Mouse (Mus musculus) liver, adult 2 months (tissue): ENCODE results near the gene Clmp.

Experiments used
- CTCF ChIP-seq: fragments of 200-500 bp; IDR thresholded peaks from 2 replicates; pipeline ENCODE4 v1.5.1; 2011; ENCODE audit warnings: low read depth, low read length, control low read depth
- POLR2A ChIP-seq: fragments of 200-500 bp; IDR thresholded peaks from 2 replicates; pipeline ENCODE4 v1.6.1; 2011; ENCODE audit warnings: low read length, control low read depth; ENCODE audit not compliant: insufficient read depth; ENCODE audit errors: extremely low read depth

DNA sequence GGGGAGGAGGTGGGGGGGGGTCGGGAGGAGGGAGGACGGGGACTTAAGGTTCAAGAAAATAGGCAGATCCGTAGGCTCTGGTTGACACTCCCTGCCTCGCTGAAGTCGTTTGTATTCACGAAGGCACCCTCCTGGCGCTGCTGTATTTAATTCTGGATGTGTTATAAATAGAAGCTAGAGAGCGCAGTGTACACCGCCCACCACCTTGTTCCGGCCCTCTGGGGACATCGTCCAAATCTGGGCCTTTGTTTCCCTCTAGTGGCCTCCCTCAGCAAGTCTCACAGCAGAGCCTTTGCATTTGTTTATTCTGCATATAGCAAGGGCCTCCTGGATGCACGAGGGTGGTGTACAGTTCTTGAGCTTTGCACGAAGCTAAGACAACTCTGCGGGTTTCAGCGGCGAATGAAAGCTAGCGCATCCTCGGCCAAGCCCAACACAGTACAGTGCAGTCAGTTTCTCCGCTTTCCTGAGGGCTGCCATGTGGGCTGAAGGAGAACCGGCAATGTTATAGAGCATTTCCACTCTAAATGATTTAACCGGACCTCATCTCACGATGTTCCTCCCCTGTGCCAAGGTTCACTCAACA is 72.0 kb downstream of the Clmp start:
- TF ChIP-seq CTCF (peak; percentile 59), POLR2A (no peak)
